Mouse (Mus musculus) heart, postnatal 0 days (tissue): ENCODE data around the gene Gm21118. TPM values are rescaled to one million over a fixed set of nuclear protein-coding genes. Genes with fewer than 3 reads are reported as not detected.
"Not testable (repeated sequence)": the region's sequence is repeated elsewhere in the genome, so short reads cannot be mapped to it uniquely, and the experiment has no call there.

Experiments used
- ATAC-seq: fragments of 200-750 bp; cut with Nextera tagmentation; 2 replicates; pipeline ENCODE4 v1.8.0; 2017; ENCODE audit warnings: low read depth, moderate number of reproducible peaks, moderate library complexity; ENCODE audit not compliant: insufficient read depth
- DNase-seq: peaks from one replicate; pipeline ENCODE4 v3.0.0-alpha.2; 2016; ENCODE audit warnings: low spot score
- H3K27ac ChIP-seq: fragments of 300-500 bp; sonication (generic); 2 replicates; pipeline ENCODE4 v1.5.1; 2014; ENCODE audit warnings: low read depth, mild to moderate bottlenecking
- H3K27me3 ChIP-seq: fragments of 300-500 bp; sonication (generic); 2 replicates; pipeline ENCODE4 v1.6.1; 2014; ENCODE audit warnings: low read length, mixed read lengths; ENCODE audit not compliant: control insufficient read depth, insufficient read depth
- H3K36me3 ChIP-seq: fragments of 300-500 bp; sonication (generic); replicated peaks from 2 replicates; pipeline ENCODE4 v1.6.1; 2014; ENCODE audit warnings: low read length, mixed read lengths; ENCODE audit not compliant: control insufficient read depth, insufficient read depth
- H3K4me1 ChIP-seq: fragments of 300-500 bp; sonication (generic); 2 replicates; pipeline ENCODE4 v1.6.1; 2014; ENCODE audit warnings: antibody characterized with exemption; ENCODE audit not compliant: control insufficient read depth, insufficient read depth
- H3K4me2 ChIP-seq: fragments of 300-500 bp; sonication (generic); 2 replicates; pipeline ENCODE4 v1.6.1; 2014; ENCODE audit warnings: low read depth, mild to moderate bottlenecking, low read length, moderate library complexity
- H3K4me3 ChIP-seq: fragments of 300-500 bp; sonication (generic); 2 replicates; pipeline ENCODE4 v1.5.1; 2014; ENCODE audit warnings: low read depth, low read length
- H3K9ac ChIP-seq: fragments of 300-500 bp; sonication (generic); replicated peaks from 2 replicates; pipeline ENCODE4 v1.6.1; 2014; ENCODE audit warnings: low read depth, low read length, mixed read lengths
- H3K9me3 ChIP-seq: fragments of 300-500 bp; sonication (generic); replicated peaks from 2 replicates; pipeline ENCODE4 v1.6.1; 2016; ENCODE audit warnings: low read length; ENCODE audit not compliant: control insufficient read depth
- WGBS: fragments of 180-500 bp; shearing (Covaris S2); extraction: QIAGEN DNeasy Blood & Tissue Kit; methylation state at CpG from one replicate; pipeline ENCODE4 v1.1.7; 2014; 5-methylcytosine and 5-hydroxymethylcytosine counted together
- polyA plus RNA-seq: library from polyadenylated mRNA; unstranded; fragments of >200 nt; fragmentation: Nextera tagmentation; extraction: Ambion mirVana; gene quantifications from 2 replicates; pipeline ENCODE4 v1.2.1, GENCODE M21; 2015
- total RNA-seq: library from RNA; depleted of rRNA; stranded (reverse); fragments of >200 nt; gene quantifications from 2 replicates; pipeline ENCODE4 v1.2.3, GENCODE M21; 2014; ENCODE audit warnings: low replicate concordance; rRNA removed

Gm21118 gene
- not detected in 2 replicates for total RNA-seq
- polyA plus RNA-seq: not detected in 2 replicates

GRCm38 (mm10) chrY:70273542-70273941 is at the start of gene Gm21118:
Gm21118 (minus strand) TSS chrY:70273642.
- not testable (repeated sequence) for ATAC-seq, H3K4me2 ChIP-seq, DNase-seq, H3K36me3 ChIP-seq, H3K9ac ChIP-seq, H3K9me3 ChIP-seq, H3K27me3 ChIP-seq, H3K4me1 ChIP-seq, H3K4me3 ChIP-seq, H3K27ac ChIP-seq
- no CpG with 5 or more reads among the region's 4 CpGs for WGBS

- not testable (repeated sequence) for H3K9me3 ChIP-seq, DNase-seq, H3K4me3 ChIP-seq, H3K27me3 ChIP-seq, H3K27ac ChIP-seq, H3K36me3 ChIP-seq, H3K9ac ChIP-seq, ATAC-seq, H3K4me2 ChIP-seq, H3K4me1 ChIP-seq
- WGBS: no CpG with 5 or more reads among the region's 2 CpGs
These were observed 29.7 kb upstream of the Gm21118 start, which contains the start of the genes Gm29423 and Gm29644 for GRCm38 (mm10) chrY:70303187-70303586. Gm29423 (minus strand) TSS chrY:70303287. Gm29644 (minus strand) TSS chrY:70303343.

Other genes with a start within 250 kb of the Gm21118 start
- gene Gm29423, start 29.6 kb upstream of the Gm21118 start, total RNA-seq: not detected in 2 replicates
- gene Gm29423, start 29.6 kb upstream of the Gm21118 start, polyA plus RNA-seq: not detected in 2 replicates
- gene Gm29644, start 29.7 kb upstream of the Gm21118 start, total RNA-seq: not detected in 2 replicates
- gene Gm29644, start 29.7 kb upstream of the Gm21118 start, polyA plus RNA-seq: not detected in 2 replicates
- not detected in 2 replicates for gene Gm20888, start 168.2 kb upstream of the Gm21118 start, total RNA-seq
- gene Gm20888, start 168.2 kb upstream of the Gm21118 start, polyA plus RNA-seq: not detected in 2 replicates